Mouse (Mus musculus) liver, embryonic 15.5 days (tissue): ENCODE data around the gene Trpm4. TPM values are rescaled to one million over a fixed set of nuclear protein-coding genes. Genes with fewer than 3 reads are reported as not detected.

Experiments
- ATAC-seq: fragments of 200-750 bp; cut with Nextera tagmentation; 2 replicates; pipeline ENCODE4 v1.8.0; 2017; ENCODE audit warnings: moderate number of reproducible peaks, mild to moderate bottlenecking, moderate library complexity; ENCODE audit not compliant: insufficient read depth
- H3K27ac ChIP-seq: fragments of 300-500 bp; sonication (generic); replicated peaks from 2 replicates; pipeline ENCODE4 v1.5.1; 2015; ENCODE audit warnings: mild to moderate bottlenecking, inconsistent platforms
- H3K27me3 ChIP-seq: fragments of 300-500 bp; sonication (generic); 2 replicates; pipeline ENCODE4 v1.6.1; 2015; ENCODE audit warnings: mild to moderate bottlenecking, inconsistent platforms
- H3K36me3 ChIP-seq: fragments of 300-500 bp; sonication (generic); replicated peaks from 2 replicates; pipeline ENCODE4 v1.6.1; 2015; ENCODE audit warnings: moderate library complexity, mild to moderate bottlenecking, inconsistent platforms
- H3K4me1 ChIP-seq: fragments of 300-500 bp; sonication (generic); replicated peaks from 2 replicates; pipeline ENCODE4 v1.6.1; 2015; ENCODE audit warnings: inconsistent platforms
- H3K4me2 ChIP-seq: fragments of 300-500 bp; sonication (generic); 2 replicates; pipeline ENCODE4 v1.6.1; 2015; ENCODE audit warnings: moderate library complexity, mild to moderate bottlenecking, inconsistent platforms
- H3K4me3 ChIP-seq: fragments of 300-500 bp; sonication (generic); replicated peaks from 2 replicates; pipeline ENCODE4 v1.5.1; 2015; ENCODE audit warnings: mild to moderate bottlenecking, inconsistent platforms
- H3K9ac ChIP-seq: fragments of 300-500 bp; sonication (generic); 2 replicates; pipeline ENCODE4 v1.6.1; 2015; ENCODE audit warnings: moderate library complexity, mild to moderate bottlenecking, inconsistent platforms
- H3K9me3 ChIP-seq: fragments of 300-500 bp; sonication (generic); replicated peaks from 2 replicates; pipeline ENCODE4 v1.6.1; 2016; ENCODE audit warnings: inconsistent platforms
- WGBS: fragments of 180-500 bp; shearing (Covaris S2); methylation state at CpG from one replicate; pipeline ENCODE4 v1.1.7; 2015; ENCODE audit warnings: mixed read lengths; ENCODE audit not compliant: insufficient replicate concordance; 5-methylcytosine and 5-hydroxymethylcytosine counted together
- polyA plus RNA-seq: library from polyadenylated mRNA; unstranded; fragments of >200 nt; fragmentation: Nextera tagmentation; extraction: Ambion mirVana; gene quantifications from 2 replicates; pipeline ENCODE4 v1.2.1, GENCODE M21; 2015

Gene Trpm4
- polyA plus RNA-seq, 1 experiment from 2014 or later = 1.3 TPM

GRCm38 (mm10) chr7:45308551-45309240 is 24.9 kb downstream of the Trpm4 start:
- 25% methylated on average over 15 of the region's 15 CpGs for WGBS
- H3K4me2 ChIP-seq = no peak overlapping the region

GRCm38 (mm10) chr7:45305275-45305674 is 28.3 kb downstream of the Trpm4 start:
- H3K27me3 ChIP-seq = peaks cover 17% of the 10 kb centered on the region; the same call in 1 of the 2 replicates
- H3K4me2 ChIP-seq = peak overlapping the region; percentile 18; the same call in 1 of the 2 replicates
- 4% methylated on average over 17 of the region's 17 CpGs for WGBS
- H3K36me3 ChIP-seq = no peaks in the 10 kb centered on the region
- no peaks in the 10 kb centered on the region for H3K9me3 ChIP-seq
- no peak overlapping the region for H3K27ac ChIP-seq
- 0 out of 2 replicates have a peak, but pooled peaks cover 4% of the 10 kb centered on the region for H3K4me1 ChIP-seq
- H3K9ac ChIP-seq = no peak overlapping the region
- ATAC-seq = peak; percentile 28; the same call in 1 of the 2 replicates
- no peak overlapping the region for H3K4me3 ChIP-seq

More at GRCm38 (mm10) chr7:45308551-45309240, 24.9 kb downstream of the Trpm4 start:
- H3K4me1 ChIP-seq = 0 out of 2 replicates have a peak, but pooled peaks cover 4% of the 10 kb centered on the region
- no peak overlapping the region for H3K9ac ChIP-seq
- H3K9me3 ChIP-seq = no peaks in the 10 kb centered on the region
- H3K4me3 ChIP-seq = no peak overlapping the region
- peaks cover 7% of the 10 kb centered on the region; the same call in 1 of the 2 replicates for H3K27me3 ChIP-seq
- no peak overlapping the region for H3K27ac ChIP-seq
- no peak for ATAC-seq
- no peaks in the 10 kb centered on the region for H3K36me3 ChIP-seq

GRCm38 (mm10) chr7:45304869-45305268 is 28.7 kb downstream of the Trpm4 start:
- H3K9me3 ChIP-seq = no peaks in the 10 kb centered on the region
- H3K27me3 ChIP-seq = peaks cover 17% of the 10 kb centered on the region; the same call in 1 of the 2 replicates
- no peak overlapping the region for H3K4me3 ChIP-seq
- H3K4me1 ChIP-seq = 0 out of 2 replicates have a peak, but pooled peaks cover 4% of the 10 kb centered on the region
- 23% methylated on average over 13 of the region's 13 CpGs for WGBS
- H3K36me3 ChIP-seq = no peaks in the 10 kb centered on the region
- ATAC-seq = no peak
- peak overlapping the region; percentile 18; the same call in 1 of the 2 replicates for H3K4me2 ChIP-seq
- H3K9ac ChIP-seq = no peak overlapping the region
- H3K27ac ChIP-seq = no peak overlapping the region

- 0 out of 2 replicates have a peak, but pooled peaks cover 4% of the 10 kb centered on the region for H3K4me1 ChIP-seq
- 0 out of 2 replicates have a peak, but pooled peaks cover 10% of the 10 kb centered on the region for H3K27me3 ChIP-seq
- H3K9ac ChIP-seq = no peak overlapping the region
- no peaks in the 10 kb centered on the region for H3K9me3 ChIP-seq
- H3K4me2 ChIP-seq = no peak overlapping the region
- whole genome bisulfite sequencing = 71% methylated on average over 8 of the region's 8 CpGs
- no peak overlapping the region for H3K4me3 ChIP-seq
- H3K27ac ChIP-seq = no peak overlapping the region
- ATAC-seq = no peak
- H3K36me3 ChIP-seq = no peaks in the 10 kb centered on the region
These were observed 31.0 kb downstream of the Trpm4 start for GRCm38 (mm10) chr7:45302626-45303025.

- no peak for ATAC-seq
- H3K27me3 ChIP-seq = 0 out of 2 replicates have a peak, but pooled peaks cover 10% of the 10 kb centered on the region
- H3K9me3 ChIP-seq = no peaks in the 10 kb centered on the region
- no peak overlapping the region for H3K27ac ChIP-seq
- no peak overlapping the region for H3K4me2 ChIP-seq
- no peaks in the 10 kb centered on the region for H3K36me3 ChIP-seq
- 12% methylated on average over 6 of the region's 6 CpGs for WGBS
- no peak overlapping the region for H3K9ac ChIP-seq
- 0 out of 2 replicates have a peak, but pooled peaks cover 2% of the 10 kb centered on the region for H3K4me1 ChIP-seq
- H3K4me3 ChIP-seq = no peak overlapping the region
These were observed 33.3 kb downstream of the Trpm4 start for GRCm38 (mm10) chr7:45300270-45300669.

GRCm38 (mm10) chr7:45299752-45300151 is 33.8 kb downstream of the Trpm4 start:
- Histone ChIP-seq H3K4me1 (no peaks in the 10 kb centered on the region), H3K9me3 (no peaks in the 10 kb centered on the region), H3K27ac (no peak overlapping the region), H3K36me3 (no peaks in the 10 kb centered on the region), H3K27me3 (0 out of 2 replicates have a peak, but pooled peaks cover 10% of the 10 kb centered on the region), H3K4me3 (no peak overlapping the region), H3K9ac (no peak overlapping the region), H3K4me2 (no peak overlapping the region)
- 9% methylated on average over 5 of the region's 5 CpGs for WGBS
- no peak for ATAC-seq

- ATAC-seq = no peak
- Histone ChIP-seq H3K36me3 (no peaks in the 10 kb centered on the region), H3K4me3 (no peak overlapping the region)
These were observed 36.0 kb downstream of the Trpm4 start for GRCm38 (mm10) chr7:45297563-45297962.

GRCm38 (mm10) chr7:45296626-45297025 is 37.0 kb downstream of the Trpm4 start:
- no peaks in the 10 kb centered on the region for H3K9me3 ChIP-seq
- no peaks in the 10 kb centered on the region for H3K4me1 ChIP-seq
- H3K9ac ChIP-seq = no peak overlapping the region
- H3K36me3 ChIP-seq = no peaks in the 10 kb centered on the region
- WGBS = 77% methylated on average over 1 of the region's 1 CpGs
- no peak overlapping the region for H3K4me3 ChIP-seq
- H3K27me3 ChIP-seq = peaks cover 10% of the 10 kb centered on the region; the same call in 1 of the 2 replicates
- H3K27ac ChIP-seq = no peak overlapping the region
- no peak overlapping the region for H3K4me2 ChIP-seq
- no peak for ATAC-seq

More at GRCm38 (mm10) chr7:45297563-45297962, 36.0 kb downstream of the Trpm4 start:
- 62% methylated on average over 3 of the region's 3 CpGs for WGBS
- Histone ChIP-seq H3K4me1 (no peaks in the 10 kb centered on the region), H3K27me3 (0 out of 2 replicates have a peak, but pooled peaks cover 10% of the 10 kb centered on the region), H3K9ac (no peak overlapping the region), H3K9me3 (no peaks in the 10 kb centered on the region), H3K4me2 (no peak overlapping the region), H3K27ac (no peak overlapping the region)

GRCm38 (mm10) chr7:45286486-45286885 is 47.1 kb downstream of the Trpm4 start:
- H3K4me3 ChIP-seq = no peak overlapping the region
- no peaks in the 10 kb centered on the region for H3K9me3 ChIP-seq
- ATAC-seq = no peak
- no peaks in the 10 kb centered on the region for H3K4me1 ChIP-seq
- no peak overlapping the region for H3K9ac ChIP-seq
- H3K27ac ChIP-seq = no peak overlapping the region
- H3K27me3 ChIP-seq = no peaks in the 10 kb centered on the region
- 73% methylated on average over 13 of the region's 13 CpGs for WGBS
- H3K36me3 ChIP-seq = no peaks in the 10 kb centered on the region
- no peak overlapping the region for H3K4me2 ChIP-seq

GRCm38 (mm10) chr7:45277136-45277760 is 56.3 kb downstream of the Trpm4 start, which contains the start of gene Slc6a21:
TSS of gene Slc6a21 (plus strand) at chr7:45277513.
- Histone ChIP-seq H3K27me3 (0 out of 2 replicates have a peak, but pooled peaks cover 14% of the 10 kb centered on the region), H3K4me1 (peaks cover 6% of the 10 kb centered on the region), H3K36me3 (no peaks in the 10 kb centered on the region), H3K4me3 (peak within 1 kb of the TSS; percentile 52), H3K9ac (peak within 1 kb of the TSS; percentile 15; the same call in 1 of the 2 replicates), H3K4me2 (peak within 1 kb of the TSS; percentile 72), H3K27ac (no peak within 1 kb of the TSS), H3K9me3 (no peaks in the 10 kb centered on the region)
- 5% methylated on average over 44 of the region's 44 CpGs for WGBS
- no peak for ATAC-seq

GRCm38 (mm10) chr7:45273672-45274071 is 59.9 kb downstream of the Trpm4 start:
- Histone ChIP-seq H3K9me3 (no peaks in the 10 kb centered on the region), H3K9ac (no peak overlapping the region), H3K27me3 (no peaks in the 10 kb centered on the region), H3K4me3 (no peak overlapping the region), H3K27ac (no peak overlapping the region), H3K36me3 (no peaks in the 10 kb centered on the region), H3K4me1 (peaks cover 6% of the 10 kb centered on the region), H3K4me2 (no peak overlapping the region)
- 54% methylated on average over 8 of the region's 8 CpGs for WGBS
- 0 out of 2 replicates have a peak, but pooled peaks have one; percentile 31 for ATAC-seq
